Mouse (Mus musculus): ENCODE results near the gene Ikzf4. TPM values are rescaled to one million over a fixed set of nuclear protein-coding genes. Genes with fewer than 3 reads are reported as not detected.
"Not testable (repeated sequence)": the region's sequence is repeated elsewhere in the genome, so short reads cannot be mapped to it uniquely, and the experiment has no call there.

Gene Ikzf4
- total RNA-seq, 2 experiments from 2014 or later, result 0.26 to 0.69 TPM

DNA sequence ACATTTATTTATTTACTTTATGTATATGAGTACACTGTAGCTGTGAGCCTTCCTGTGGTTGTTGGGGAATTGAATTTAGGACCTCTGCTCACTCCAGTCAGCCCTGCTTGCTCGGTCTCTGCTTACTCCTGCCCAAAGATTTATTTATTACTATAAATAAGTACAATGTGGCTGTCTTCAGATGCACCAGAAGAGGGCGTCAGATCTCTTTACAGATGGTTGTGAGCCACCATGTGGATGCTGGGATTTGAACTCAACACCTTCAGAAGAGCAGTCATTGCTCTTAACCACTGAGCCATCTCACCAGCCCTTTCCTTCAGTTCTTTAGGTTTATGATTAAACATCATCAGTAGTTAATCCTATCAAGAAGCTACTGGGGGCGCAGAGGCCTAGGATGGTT lies 30.9 kb downstream of the Ikzf4 start:
- intact Hi-C loops (cut with DNase I), result loop anchor here (5.0 kb wide), 1 partner anchor 48 kb away; the partner anchor contains the start of gene Pa2g4
- DNase-seq, result no peak

DNA sequence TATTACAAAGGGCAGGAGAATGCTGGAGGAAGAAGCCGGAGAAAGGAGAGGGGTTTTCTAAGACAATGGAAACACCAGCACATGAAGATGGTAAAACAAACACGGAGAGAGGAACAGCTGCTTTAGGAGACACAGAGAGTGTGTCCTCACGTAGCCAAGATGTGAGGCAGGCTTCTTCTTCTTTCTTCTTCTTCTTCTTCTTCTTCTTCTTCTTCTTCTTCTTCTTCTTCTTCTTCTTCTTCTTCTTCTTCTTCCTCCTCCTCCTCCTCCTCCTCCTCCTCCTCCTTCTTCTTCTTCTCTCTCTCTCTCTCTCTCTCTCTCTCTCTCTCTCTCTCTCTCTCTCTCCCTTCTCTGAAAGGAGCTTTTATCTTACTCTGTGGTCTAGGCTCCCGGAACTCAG lies 32.0 kb downstream of the Ikzf4 start:
- not testable (repeated sequence) for DNase-seq
- intact Hi-C loops (cut with DNase I), result loop anchor here (5.0 kb wide), 1 partner anchor 47 kb away; the partner anchor contains the start of gene Pa2g4

DNA sequence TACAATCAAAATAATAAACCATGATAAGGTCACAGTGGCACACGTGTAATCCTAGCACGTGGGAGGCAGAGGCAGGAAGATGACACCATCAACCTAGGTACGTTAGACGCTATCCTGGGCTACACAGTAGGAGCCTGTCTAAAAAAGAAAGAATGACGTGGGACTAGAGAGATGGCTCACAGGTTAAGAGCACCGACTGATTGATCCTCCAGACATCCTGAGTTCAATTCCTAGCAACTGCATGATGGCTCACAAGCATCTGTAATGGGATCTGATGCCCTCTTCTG lies 32.7 kb downstream of the Ikzf4 start:
- DNase-seq, result no peak
- intact Hi-C loops (cut with DNase I), result loop anchor here (5.0 kb wide), 1 partner anchor 46 kb away; the partner anchor contains the start of gene Pa2g4

DNA sequence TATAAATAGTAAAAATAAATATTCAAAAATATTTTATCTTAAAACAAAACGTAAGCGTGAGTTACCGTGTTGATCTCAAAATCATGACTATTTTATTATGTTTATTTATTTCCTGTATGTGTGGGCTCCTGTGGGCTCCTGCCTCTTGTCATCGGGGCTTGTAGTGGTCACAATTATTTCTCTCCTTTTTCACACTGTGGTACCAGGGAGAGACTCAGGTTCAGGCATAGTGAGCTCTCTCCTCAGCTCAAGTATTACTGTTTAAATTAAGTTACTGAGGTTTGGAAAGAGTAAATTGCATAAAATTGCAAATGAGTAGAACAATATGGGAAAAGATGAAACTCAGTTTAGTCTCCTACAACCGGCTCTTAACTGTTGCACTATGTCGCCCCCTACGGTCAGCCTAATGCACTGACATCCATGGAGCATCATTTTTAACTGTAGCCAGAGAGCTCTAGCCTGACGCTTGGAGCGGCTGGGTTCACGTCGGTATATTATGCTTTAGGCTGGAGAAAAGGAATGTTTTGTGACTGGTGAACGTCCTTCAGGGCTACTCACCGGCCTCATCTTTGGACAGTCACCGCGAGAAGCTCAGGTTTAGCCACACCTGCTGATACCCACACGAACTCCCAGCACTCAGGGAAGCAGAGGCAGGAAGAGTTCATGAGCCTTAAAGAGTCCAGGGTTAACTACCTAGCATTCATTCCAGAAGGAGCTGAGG lies 33.2 kb downstream of the Ikzf4 start:
- peak; percentile 55 to 60 for DNase-seq
- intact Hi-C loops (cut with DNase I), result loop anchor here (5.0 kb wide), 1 partner anchor 45 kb away; the partner anchor contains the start of gene Pa2g4

DNA sequence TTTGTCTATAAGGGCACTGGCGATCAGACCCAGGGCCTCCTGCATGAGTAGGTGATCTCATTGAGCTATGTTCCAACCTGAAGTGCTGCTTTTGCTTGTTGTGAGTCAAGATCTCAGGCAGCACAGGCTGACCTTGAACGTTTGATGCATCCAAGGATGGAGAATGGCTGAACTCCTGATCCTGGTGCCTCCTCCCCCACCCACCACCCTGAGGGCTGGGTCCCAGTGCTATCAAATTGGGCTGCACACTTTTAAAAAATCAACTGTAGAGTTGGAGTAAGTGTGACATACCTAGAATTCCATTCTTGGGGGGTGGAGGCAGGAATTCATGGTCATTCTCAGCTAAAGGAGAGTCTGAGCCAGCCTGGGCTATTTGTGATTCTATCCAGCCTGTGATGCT lies 39.3 kb downstream of the Ikzf4 start:
- intact Hi-C loops (cut with DNase I), result no loop called here
- DNase-seq, result no peak

DNA sequence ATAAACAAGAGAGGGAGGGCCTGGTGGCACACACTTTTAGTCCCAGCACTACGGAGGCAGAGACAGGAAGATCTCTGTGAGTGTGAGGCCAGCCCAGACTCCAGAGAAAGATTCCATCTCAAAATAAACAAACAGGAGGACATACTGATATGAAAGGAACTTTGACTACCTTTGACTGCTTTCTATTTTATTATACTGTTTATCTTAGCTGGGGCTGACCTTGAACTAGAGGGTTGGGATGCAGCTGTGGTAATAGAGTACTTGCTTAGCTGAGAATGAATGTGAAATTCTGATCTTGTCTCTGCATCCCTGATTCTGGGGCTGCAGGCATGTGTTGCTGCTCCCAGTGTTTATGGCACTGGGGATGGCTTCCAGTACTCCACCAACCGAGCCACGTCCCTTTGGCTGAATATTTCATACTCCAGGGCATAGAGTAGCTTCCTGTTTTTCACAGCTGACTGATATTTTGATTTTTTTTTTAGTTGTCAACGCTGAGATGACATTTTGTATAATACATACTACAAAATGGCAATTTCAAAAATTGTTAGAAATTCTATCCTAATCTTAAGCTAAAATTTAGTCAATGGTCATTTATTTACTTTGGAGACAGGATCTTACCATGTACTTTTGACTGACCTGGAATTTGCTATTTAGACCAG lies 43.2 kb downstream of the Ikzf4 start:
- DNase-seq, result no peak
- intact Hi-C loops (cut with DNase I), result no loop called here

DNA sequence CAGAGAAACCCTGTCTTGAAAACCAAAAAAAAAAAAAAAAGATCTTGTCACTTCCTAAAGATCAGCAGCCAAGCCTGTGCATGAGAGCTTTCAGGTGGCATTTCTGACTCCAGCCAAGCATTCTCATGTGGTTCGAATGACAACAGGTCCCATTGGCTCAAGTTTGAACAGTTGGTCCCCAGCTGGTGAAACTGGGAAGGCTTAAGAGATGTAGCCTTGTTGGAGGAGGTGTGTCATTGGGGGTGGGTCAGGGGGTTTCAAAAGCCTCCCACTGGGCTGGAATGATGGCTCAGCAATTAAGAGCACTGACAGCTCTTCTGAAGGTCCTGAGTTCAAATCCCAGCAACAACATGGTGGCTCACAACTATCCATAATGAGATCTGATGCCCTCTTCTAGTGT lies 44.3 kb downstream of the Ikzf4 start:
- no peak for DNase-seq
- intact Hi-C loops (cut with DNase I), result no loop called here

DNA sequence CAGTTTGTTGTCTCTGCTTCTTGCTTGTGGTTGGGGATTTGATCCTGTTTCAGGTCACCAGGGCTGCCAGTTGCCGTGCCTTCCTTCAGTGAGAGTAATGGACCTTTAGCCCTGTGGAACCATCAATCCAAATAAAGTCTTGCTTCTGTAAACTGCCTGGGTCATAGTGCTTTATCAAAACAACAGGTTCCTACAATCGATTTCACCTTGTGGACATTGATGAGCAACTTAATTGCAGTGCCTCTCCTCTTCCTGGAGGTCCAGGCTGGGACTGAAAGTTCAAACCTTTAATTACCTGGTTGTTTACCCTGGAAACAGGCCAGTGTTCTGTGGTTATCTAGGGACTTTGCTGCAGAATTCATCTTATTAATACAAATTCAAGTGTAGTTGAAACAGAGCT lies 47.3 kb downstream of the Ikzf4 start:
- intact Hi-C loops (cut with DNase I), result no loop called here

DNA sequence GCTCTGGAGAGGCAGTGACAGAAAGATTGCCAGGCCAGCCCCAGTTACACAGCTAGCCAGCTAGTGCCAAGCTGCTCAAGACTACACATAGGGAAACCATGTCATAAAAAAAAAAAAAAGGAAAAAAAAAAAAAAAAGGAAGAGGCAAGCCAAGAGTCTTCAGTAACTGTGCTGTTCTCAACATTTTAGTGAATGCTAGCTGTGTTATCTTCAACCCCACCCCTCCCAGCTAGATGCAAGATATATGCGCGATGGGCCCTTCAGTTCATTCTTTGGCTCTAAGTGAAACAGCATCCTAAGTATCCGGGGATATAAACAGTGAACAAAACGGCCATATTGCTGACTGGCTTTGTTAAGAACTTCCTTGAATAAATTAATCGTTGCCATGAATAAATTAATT lies 53.0 kb downstream of the Ikzf4 start:
- DNase-seq, result no peak
- intact Hi-C loops (cut with DNase I), result no loop called here

More for the DNA sequence above, 47.3 kb downstream of the Ikzf4 start:
- DNase-seq, result no peak

DNA sequence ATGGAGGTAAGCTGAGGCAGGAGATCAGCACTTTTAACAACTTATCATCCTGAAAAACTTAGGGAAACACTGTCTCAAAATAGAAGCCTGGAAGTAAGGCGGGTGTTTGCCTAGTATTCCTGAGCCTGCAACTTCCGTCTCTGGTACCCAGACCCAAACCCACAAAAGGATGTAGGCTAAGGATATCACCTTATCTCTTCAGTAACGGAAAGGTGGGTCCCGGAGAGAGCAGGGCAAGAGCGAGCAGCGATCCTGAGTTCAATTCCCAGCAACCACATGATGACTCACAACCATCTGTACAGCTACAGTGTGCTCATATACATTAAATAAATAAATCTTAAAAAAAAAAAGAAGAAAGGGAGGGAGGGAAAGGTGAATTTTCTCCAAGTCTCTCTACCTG lies 54.4 kb downstream of the Ikzf4 start:
- DNase-seq, result no peak
- intact Hi-C loops (cut with DNase I), result no loop called here

DNA sequence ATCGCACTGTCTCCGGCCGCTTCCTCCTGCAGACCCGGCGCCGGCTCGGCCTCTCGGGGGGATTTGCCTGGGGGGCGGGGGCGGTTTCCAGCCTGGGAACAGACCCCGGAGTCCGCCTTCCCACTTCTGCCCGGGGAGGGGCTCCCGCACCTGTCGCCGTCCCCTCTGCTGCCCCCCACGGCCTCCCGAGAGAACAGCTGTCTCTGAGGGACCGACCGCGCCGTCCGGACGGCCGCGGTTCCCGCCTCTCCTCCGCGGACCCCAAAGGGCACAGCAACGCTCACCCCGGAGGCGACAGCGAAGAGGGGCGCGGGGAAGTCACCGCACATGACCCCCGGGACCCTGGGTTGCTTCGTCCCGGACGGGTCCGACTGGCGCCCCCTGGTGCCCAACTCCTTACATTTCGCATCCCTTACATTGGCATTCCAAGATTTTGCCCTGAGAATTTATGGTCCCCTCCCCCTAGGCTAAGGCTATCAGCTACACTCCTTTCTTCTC lies 55.5 kb downstream of the Ikzf4 start:
- intact Hi-C loops (cut with DNase I), result no loop called here
- DNase-seq, result peak; percentile 28 to 39

DNA sequence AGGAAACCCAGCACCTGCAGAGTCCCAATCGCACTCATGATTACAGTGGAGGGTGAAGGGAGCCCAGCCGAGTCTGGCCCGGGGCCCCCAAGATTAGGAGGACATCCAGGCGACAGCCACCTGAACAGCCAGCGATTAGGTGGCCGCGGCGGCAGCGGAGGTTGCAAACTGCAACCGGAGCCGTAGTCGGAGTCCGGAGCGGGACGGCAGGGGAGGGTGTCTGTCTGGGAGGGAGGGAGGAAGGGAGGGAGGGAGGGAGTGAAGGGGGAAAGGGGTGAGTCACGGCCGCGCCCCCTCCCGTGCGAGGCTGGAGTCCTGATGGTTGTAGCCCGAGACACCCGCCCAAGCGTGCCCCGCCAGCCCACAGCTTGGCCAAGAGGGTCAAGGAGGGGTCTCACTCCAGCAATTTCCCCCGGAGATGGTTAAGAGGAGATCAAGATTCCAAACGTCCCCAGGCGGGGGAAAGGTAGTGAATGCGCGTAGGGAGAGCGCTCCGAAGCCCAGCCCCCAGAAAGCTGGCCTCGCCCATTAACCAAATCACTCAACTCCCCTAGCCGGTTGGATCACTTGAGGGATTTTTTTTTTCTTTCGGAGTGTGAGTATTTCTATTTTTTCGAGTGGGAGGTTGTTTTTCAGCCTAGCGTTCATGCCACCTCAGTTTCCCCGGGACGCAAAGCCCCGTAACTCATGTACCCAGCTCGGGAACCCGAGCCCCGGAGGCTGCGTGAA lies 56.2 kb downstream of the Ikzf4 start, which contains the start of gene Erbb3:
Gene Erbb3, minus strand, starts transcription at position 189 of the 729 bp plus-strand sequence.
- no peak for DNase-seq
- intact Hi-C loops (cut with DNase I), result no loop called here

DNA sequence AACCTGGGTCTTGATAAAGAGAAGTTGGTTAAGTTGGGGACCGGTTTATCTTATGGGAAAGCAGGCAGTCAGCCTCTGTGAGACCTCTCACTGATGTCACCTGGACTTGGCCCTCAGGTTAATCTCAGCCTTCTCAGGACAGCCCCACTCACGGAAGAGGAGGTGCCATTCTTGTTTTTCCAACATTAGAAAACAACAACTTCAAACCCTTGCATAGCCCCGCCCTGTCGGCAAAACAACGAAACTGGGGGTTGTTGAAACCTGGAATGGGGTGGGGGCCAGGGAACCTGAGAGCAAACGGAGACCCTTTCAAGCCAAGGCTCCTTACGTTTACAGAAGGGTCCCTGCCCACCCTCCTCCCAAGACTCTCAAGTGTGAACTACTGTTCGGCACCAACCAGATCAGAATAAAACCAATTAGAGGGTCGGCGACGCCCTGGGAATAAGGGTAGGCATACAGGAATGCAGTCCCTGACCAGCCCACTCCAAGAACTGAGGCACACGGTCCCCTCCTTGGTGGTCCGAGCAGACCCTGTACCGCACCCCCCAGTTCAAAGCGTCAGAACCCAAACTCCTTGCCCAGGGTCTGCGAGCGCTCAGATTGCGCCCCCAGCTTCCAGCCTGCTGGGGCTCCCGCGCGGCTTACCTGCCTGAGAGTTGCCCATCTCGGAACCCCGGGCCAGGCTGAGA lies 56.9 kb downstream of the Ikzf4 start:
- intact Hi-C loops (cut with DNase I), result no loop called here
- no peak for DNase-seq

DNA sequence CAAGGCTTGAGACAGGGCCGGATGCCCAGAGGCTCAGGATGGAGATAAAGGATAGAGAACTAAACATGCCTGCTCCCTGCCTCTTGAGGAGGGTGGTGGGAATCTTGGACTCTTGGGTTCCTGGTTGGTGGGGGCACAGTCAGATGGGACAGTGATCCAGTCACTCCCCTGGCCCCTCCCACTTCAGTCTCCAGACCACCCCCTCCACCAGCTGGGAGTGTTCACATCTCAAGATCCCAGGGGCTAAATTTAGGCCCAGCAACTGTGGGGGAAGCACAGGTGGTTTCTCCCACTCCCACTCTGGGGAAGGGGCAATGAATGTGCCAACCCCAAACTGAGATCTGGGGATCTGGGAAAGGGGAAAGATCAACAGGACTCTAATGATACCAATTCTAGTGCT lies 57.7 kb downstream of the Ikzf4 start:
- intact Hi-C loops (cut with DNase I), result no loop called here

DNA sequence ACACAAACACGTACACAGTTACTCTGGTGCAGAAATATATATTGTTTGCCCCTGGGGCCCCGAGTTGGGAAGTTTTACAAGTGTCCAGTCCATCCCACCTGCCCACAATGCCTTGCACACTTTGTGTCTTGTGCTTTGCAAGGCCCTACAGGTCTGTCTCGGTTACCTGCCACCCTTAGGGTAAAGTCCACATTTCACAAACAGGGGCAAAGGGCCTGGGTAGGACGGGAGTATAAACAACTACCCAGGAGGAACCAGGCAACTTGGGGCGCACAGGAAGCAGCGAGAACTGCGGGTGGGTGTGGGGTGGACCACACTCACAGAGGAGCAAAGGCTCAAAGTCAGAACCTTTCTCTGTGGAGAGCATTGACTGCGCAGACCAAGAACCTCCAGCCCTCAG lies 58.1 kb downstream of the Ikzf4 start:
- intact Hi-C loops (cut with DNase I), result no loop called here
- DNase-seq, result no peak

More for the DNA sequence above, 57.7 kb downstream of the Ikzf4 start:
- DNase-seq, result no peak

DNA sequence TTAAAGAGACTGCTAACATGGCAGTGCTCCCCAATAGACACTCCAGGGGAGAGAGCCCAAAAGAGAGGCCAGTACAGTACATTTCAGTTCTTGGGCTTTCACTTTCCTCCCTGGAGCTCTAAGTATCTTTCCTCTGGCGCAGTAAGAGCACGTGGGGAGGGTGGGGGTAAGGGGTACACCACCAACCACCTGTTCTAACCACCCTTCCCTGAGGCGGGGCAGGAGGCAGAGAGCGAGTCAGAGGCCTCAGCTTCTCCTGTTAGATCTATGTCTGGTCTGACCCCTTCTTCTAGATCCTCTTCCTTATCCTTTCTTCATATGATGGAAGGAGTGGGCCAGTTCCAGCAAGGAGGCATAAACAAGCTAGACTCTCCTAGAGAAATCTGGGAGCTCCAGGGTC lies 58.7 kb downstream of the Ikzf4 start:
- no peak for DNase-seq
- intact Hi-C loops (cut with DNase I), result no loop called here

DNA sequence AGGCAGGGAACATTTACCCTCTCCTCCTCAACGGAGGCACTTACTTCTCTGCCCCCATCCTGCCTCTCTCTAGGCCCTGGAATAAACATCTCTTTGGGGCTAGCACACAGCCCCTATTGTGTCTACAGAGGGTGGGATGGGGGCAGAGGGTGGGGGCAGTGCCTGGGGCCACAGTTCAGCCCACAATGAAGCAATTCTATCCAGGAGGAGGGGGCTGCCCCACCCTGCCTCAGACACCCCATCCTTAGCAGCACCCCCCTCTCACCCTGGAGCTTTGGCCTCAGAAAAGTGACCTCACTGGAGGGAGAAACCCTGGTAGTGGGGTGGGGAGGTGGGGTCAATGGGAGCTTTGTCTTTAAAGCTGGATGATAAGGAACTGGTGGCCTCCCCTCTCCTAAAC lies 59.2 kb downstream of the Ikzf4 start:
- intact Hi-C loops (cut with DNase I), result no loop called here
- no peak for DNase-seq

DNA sequence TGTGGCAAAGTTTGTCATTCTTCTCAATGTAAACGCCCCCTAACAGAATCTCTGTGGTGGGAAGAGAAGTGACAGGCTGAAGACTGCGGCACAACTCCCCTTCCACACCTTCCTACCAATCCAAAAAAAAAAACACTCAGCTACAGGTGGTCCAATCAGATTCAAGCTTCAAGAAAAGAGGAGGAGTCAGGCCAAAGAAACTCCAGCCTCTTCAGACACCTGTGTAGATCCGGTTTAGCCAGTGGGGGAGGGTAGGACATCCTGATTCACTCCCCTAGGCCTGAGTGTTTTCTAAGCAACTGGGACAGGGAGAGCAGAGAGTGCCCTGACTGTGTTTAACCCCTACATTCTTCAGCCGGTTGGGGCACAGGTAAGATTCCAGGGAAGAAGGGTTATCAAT lies 61.4 kb downstream of the Ikzf4 start:
- intact Hi-C loops (cut with DNase I), result no loop called here
- no peak for DNase-seq

DNA sequence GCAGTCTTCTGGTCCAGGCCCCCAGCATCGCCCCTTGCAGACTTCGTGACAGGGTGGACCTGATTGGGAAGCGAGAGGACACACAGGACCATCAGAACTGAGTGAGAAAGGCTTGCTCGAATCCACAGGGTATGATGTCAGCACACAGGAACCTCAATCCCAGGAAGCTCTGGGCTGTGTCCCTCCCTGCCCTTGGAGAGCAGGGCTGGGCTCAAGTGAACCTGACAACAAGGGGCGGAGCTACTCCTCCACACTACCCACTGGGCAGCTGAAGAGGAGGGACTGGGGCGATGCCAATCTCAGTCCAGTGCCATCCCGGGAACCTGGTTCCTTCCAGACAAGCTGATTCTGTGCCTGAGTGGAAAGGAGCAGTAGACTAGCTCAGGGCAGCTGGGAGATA lies 62.1 kb downstream of the Ikzf4 start:
- intact Hi-C loops (cut with DNase I), result no loop called here
- peak; percentile 33 to 39 for DNase-seq

Data from gastrocnemius, postnatal 36 days (tissue).